Mouse (Mus musculus): ENCODE data around the gene Cdpf1. TPM values are rescaled to one million over a fixed set of nuclear protein-coding genes. Genes with fewer than 3 reads are reported as not detected.
A peak's percentile ranks its signal among the peaks of the same experiment; 100 is the strongest.

The Cdpf1 gene
- polyA plus RNA-seq, 1 experiment from 2014 or later, result 58.2 TPM

GRCm38 (mm10) chr15:85810806-85811521 is 533 bp downstream of the Cdpf1 start:
- H3K4me3 ChIP-seq (ENCODE audit: low read length), result peak overlapping the region; percentile 82

GRCm38 (mm10) chr15:85810462-85810805 is 1.1 kb downstream of the Cdpf1 start:
- Histone ChIP-seq H3K27me3 (replicated peaks; ENCODE audit: control insufficient read depth, insufficient read depth, low read length) (no peaks in the 10 kb centered on the region), H3K36me3 (ENCODE audit: control insufficient read depth, insufficient read depth, low read length) (no peaks in the 10 kb centered on the region), H3K4me1 (ENCODE audit: control insufficient read depth, insufficient read depth, low read length) (peaks cover 10% of the 10 kb centered on the region), H3K4me3 (ENCODE audit: low read length) (peak overlapping the region; percentile 82), H3K9me3 (ENCODE audit: control insufficient read depth, low read length) (no peaks in the 10 kb centered on the region), H3K4me2 (ENCODE audit: low read depth, low read length) (peak overlapping the region; percentile 80), H3K27ac (ENCODE audit: low read length) (peak overlapping the region; percentile 93), H3K9ac (ENCODE audit: low read depth, low read length) (peak overlapping the region; percentile 90)
- no peak for ATAC-seq
- 61% methylated on average over 5 of the region's 5 CpGs for WGBS

More at GRCm38 (mm10) chr15:85810806-85811521, 533 bp downstream of the Cdpf1 start:
- H3K36me3 ChIP-seq (ENCODE audit: control insufficient read depth, insufficient read depth, low read length), result no peaks in the 10 kb centered on the region
- no peaks in the 10 kb centered on the region for H3K9me3 ChIP-seq (ENCODE audit: control insufficient read depth, low read length)
- peak; percentile 91 for ATAC-seq
- 3% methylated on average over 36 of the region's 36 CpGs for WGBS
- H3K9ac ChIP-seq (ENCODE audit: low read depth, low read length), result peak overlapping the region; percentile 90
- H3K4me1 ChIP-seq (ENCODE audit: control insufficient read depth, insufficient read depth, low read length), result peaks cover 10% of the 10 kb centered on the region
- H3K27me3 ChIP-seq (replicated peaks; ENCODE audit: control insufficient read depth, insufficient read depth, low read length), result no peaks in the 10 kb centered on the region
- H3K27ac ChIP-seq (ENCODE audit: low read length), result peak overlapping the region; percentile 93
- H3K4me2 ChIP-seq (ENCODE audit: low read depth, low read length), result peak overlapping the region; percentile 80

- H3K4me1 ChIP-seq (ENCODE audit: control insufficient read depth, insufficient read depth, low read length), result peaks cover 10% of the 10 kb centered on the region
- H3K9me3 ChIP-seq (ENCODE audit: control insufficient read depth, low read length), result no peaks in the 10 kb centered on the region
- WGBS, result 88% methylated on average over 12 of the region's 12 CpGs
- no peaks in the 10 kb centered on the region for H3K27me3 ChIP-seq (replicated peaks; ENCODE audit: control insufficient read depth, insufficient read depth, low read length)
- no peak overlapping the region for H3K4me2 ChIP-seq (ENCODE audit: low read depth, low read length)
- no peak overlapping the region for H3K27ac ChIP-seq (ENCODE audit: low read length)
- no peaks in the 10 kb centered on the region for H3K36me3 ChIP-seq (ENCODE audit: control insufficient read depth, insufficient read depth, low read length)
- no peak overlapping the region for H3K9ac ChIP-seq (ENCODE audit: low read depth, low read length)
- no peak for ATAC-seq
- no peak overlapping the region for H3K4me3 ChIP-seq (ENCODE audit: low read length)
These were observed 2.4 kb downstream of the Cdpf1 start for GRCm38 (mm10) chr15:85809091-85809490.

GRCm38 (mm10) chr15:85808434-85808833 is 3.1 kb downstream of the Cdpf1 start:
- Histone ChIP-seq H3K4me2 (ENCODE audit: low read depth, low read length) (no peak overlapping the region), H3K9me3 (ENCODE audit: control insufficient read depth, low read length) (no peaks in the 10 kb centered on the region), H3K27ac (ENCODE audit: low read length) (no peak overlapping the region), H3K27me3 (replicated peaks; ENCODE audit: control insufficient read depth, insufficient read depth, low read length) (no peaks in the 10 kb centered on the region), H3K4me3 (ENCODE audit: low read length) (no peak overlapping the region), H3K36me3 (ENCODE audit: control insufficient read depth, insufficient read depth, low read length) (no peaks in the 10 kb centered on the region), H3K4me1 (ENCODE audit: control insufficient read depth, insufficient read depth, low read length) (peaks cover 10% of the 10 kb centered on the region), H3K9ac (ENCODE audit: low read depth, low read length) (no peak overlapping the region)
- no peak for ATAC-seq
- WGBS, result 60% methylated on average over 8 of the region's 8 CpGs

GRCm38 (mm10) chr15:85808031-85808430 is 3.5 kb downstream of the Cdpf1 start:
- Histone ChIP-seq H3K9me3 (ENCODE audit: control insufficient read depth, low read length) (no peaks in the 10 kb centered on the region), H3K36me3 (ENCODE audit: control insufficient read depth, insufficient read depth, low read length) (no peaks in the 10 kb centered on the region), H3K4me2 (ENCODE audit: low read depth, low read length) (no peak overlapping the region), H3K27ac (ENCODE audit: low read length) (no peak overlapping the region), H3K9ac (ENCODE audit: low read depth, low read length) (no peak overlapping the region), H3K4me3 (ENCODE audit: low read length) (no peak overlapping the region), H3K4me1 (ENCODE audit: control insufficient read depth, insufficient read depth, low read length) (peaks cover 10% of the 10 kb centered on the region), H3K27me3 (replicated peaks; ENCODE audit: control insufficient read depth, insufficient read depth, low read length) (no peaks in the 10 kb centered on the region)
- WGBS, result 77% methylated on average over 6 of the region's 6 CpGs
- no peak for ATAC-seq

GRCm38 (mm10) chr15:85807404-85807803 is 4.1 kb downstream of the Cdpf1 start:
- Histone ChIP-seq H3K4me3 (ENCODE audit: low read length) (no peak overlapping the region), H3K4me1 (ENCODE audit: control insufficient read depth, insufficient read depth, low read length) (peaks cover 10% of the 10 kb centered on the region), H3K9me3 (ENCODE audit: control insufficient read depth, low read length) (no peaks in the 10 kb centered on the region), H3K27ac (ENCODE audit: low read length) (no peak overlapping the region), H3K27me3 (replicated peaks; ENCODE audit: control insufficient read depth, insufficient read depth, low read length) (no peaks in the 10 kb centered on the region), H3K4me2 (ENCODE audit: low read depth, low read length) (no peak overlapping the region), H3K9ac (ENCODE audit: low read depth, low read length) (no peak overlapping the region), H3K36me3 (ENCODE audit: control insufficient read depth, insufficient read depth, low read length) (no peaks in the 10 kb centered on the region)
- no peak for ATAC-seq
- 85% methylated on average over 4 of the region's 4 CpGs for WGBS

GRCm38 (mm10) chr15:85806886-85807285 is 4.6 kb downstream of the Cdpf1 start:
- Histone ChIP-seq H3K9ac (ENCODE audit: low read depth, low read length) (no peak overlapping the region), H3K9me3 (ENCODE audit: control insufficient read depth, low read length) (no peaks in the 10 kb centered on the region), H3K4me2 (ENCODE audit: low read depth, low read length) (no peak overlapping the region), H3K4me1 (ENCODE audit: control insufficient read depth, insufficient read depth, low read length) (peaks cover 10% of the 10 kb centered on the region), H3K4me3 (ENCODE audit: low read length) (no peak overlapping the region), H3K36me3 (ENCODE audit: control insufficient read depth, insufficient read depth, low read length) (no peaks in the 10 kb centered on the region), H3K27ac (ENCODE audit: low read length) (no peak overlapping the region), H3K27me3 (replicated peaks; ENCODE audit: control insufficient read depth, insufficient read depth, low read length) (no peaks in the 10 kb centered on the region)
- no peak for ATAC-seq
- 77% methylated on average over 4 of the region's 4 CpGs for WGBS

GRCm38 (mm10) chr15:85802931-85803330 is 8.6 kb downstream of the Cdpf1 start:
- H3K4me2 ChIP-seq (ENCODE audit: low read depth, low read length), result no peak overlapping the region
- 81% methylated on average over 2 of the region's 2 CpGs for WGBS
- H3K36me3 ChIP-seq (ENCODE audit: control insufficient read depth, insufficient read depth, low read length), result 0 out of 2 replicates have a peak, but pooled peaks cover 2% of the 10 kb centered on the region
- H3K9ac ChIP-seq (ENCODE audit: low read depth, low read length), result no peak overlapping the region
- no peak overlapping the region for H3K4me3 ChIP-seq (ENCODE audit: low read length)
- no peak for ATAC-seq
- H3K9me3 ChIP-seq (ENCODE audit: control insufficient read depth, low read length), result no peaks in the 10 kb centered on the region
- H3K27ac ChIP-seq (ENCODE audit: low read length), result no peak overlapping the region
- H3K27me3 ChIP-seq (replicated peaks; ENCODE audit: control insufficient read depth, insufficient read depth, low read length), result no peaks in the 10 kb centered on the region
- H3K4me1 ChIP-seq (ENCODE audit: control insufficient read depth, insufficient read depth, low read length), result no peaks in the 10 kb centered on the region

GRCm38 (mm10) chr15:85798676-85799075 is 12.8 kb downstream of the Cdpf1 start:
- Histone ChIP-seq H3K27me3 (replicated peaks; ENCODE audit: control insufficient read depth, insufficient read depth, low read length) (no peaks in the 10 kb centered on the region), H3K9me3 (ENCODE audit: control insufficient read depth, low read length) (no peaks in the 10 kb centered on the region), H3K36me3 (ENCODE audit: control insufficient read depth, insufficient read depth, low read length) (0 out of 2 replicates have a peak, but pooled peaks cover 5% of the 10 kb centered on the region), H3K9ac (ENCODE audit: low read depth, low read length) (no peak overlapping the region), H3K4me1 (ENCODE audit: control insufficient read depth, insufficient read depth, low read length) (no peaks in the 10 kb centered on the region), H3K4me2 (ENCODE audit: low read depth, low read length) (no peak overlapping the region), H3K4me3 (ENCODE audit: low read length) (no peak overlapping the region), H3K27ac (ENCODE audit: low read length) (no peak overlapping the region)
- no peak for ATAC-seq
- 91% methylated on average over 8 of the region's 8 CpGs for WGBS

GRCm38 (mm10) chr15:85795516-85795915 is 16.0 kb downstream of the Cdpf1 start:
- ATAC-seq, result no peak
- no peak overlapping the region for H3K4me3 ChIP-seq (ENCODE audit: low read length)
- no peaks in the 10 kb centered on the region for H3K4me1 ChIP-seq (ENCODE audit: control insufficient read depth, insufficient read depth, low read length)
- H3K9ac ChIP-seq (ENCODE audit: low read depth, low read length), result no peak overlapping the region
- H3K4me2 ChIP-seq (ENCODE audit: low read depth, low read length), result no peak overlapping the region
- H3K9me3 ChIP-seq (ENCODE audit: control insufficient read depth, low read length), result no peaks in the 10 kb centered on the region
- H3K27ac ChIP-seq (ENCODE audit: low read length), result no peak overlapping the region
- 0 out of 2 replicates have a peak, but pooled peaks cover 5% of the 10 kb centered on the region for H3K36me3 ChIP-seq (ENCODE audit: control insufficient read depth, insufficient read depth, low read length)
- 77% methylated on average over 6 of the region's 6 CpGs for WGBS
- no peaks in the 10 kb centered on the region for H3K27me3 ChIP-seq (replicated peaks; ENCODE audit: control insufficient read depth, insufficient read depth, low read length)
